In genomic region chrX:159772137-159772536, GRCm38 (mm10) we compare ENCODE assay signal across 18 mouse cellular contexts.
DNase-seq lines count a peak whose midpoint lies in the region; ATAC-seq and TF ChIP-seq lines count a peak whose summit lies in the region.
"Had no signal": no experiment of that assay in that cellular context is flagged by ENCODE, and none has a peak within 500 bp of the region (broad histone marks: within the 10 kb centered on the region; RNA-seq: fewer than 3 reads in every experiment).

No protein-coding gene starts in this region.

- peak; percentile 58; the same call in 1 of the 2 replicates for ATAC-seq in neutrophil, adult 5-6 weeks (ENCODE audit: extremely low read depth, insufficient number of reproducible peaks, low FRiP score, poor library complexity, severe bottlenecking)
- no peak for ATAC-seq in forebrain, embryonic 14.5 days
- ATAC-seq: forebrain, postnatal 0 days had no signal

- 62% methylated on average over 4 of the region's 4 CpGs for WGBS in forebrain, embryonic 14.5 days

- H3K9me3 ChIP-seq in forebrain, embryonic 14.5 days (replicated peaks; ENCODE audit: control insufficient read depth, low read length) = no peaks in the 10 kb centered on the region
- H3K9me3 ChIP-seq: embryonic facial prominence, embryonic 13.5 days; forebrain, embryonic 12.5 days; heart, embryonic 15.5 days had no signal

- H3K4me3 ChIP-seq in forebrain, embryonic 14.5 days (ENCODE audit: low read depth, low read length) = no peak overlapping the region
- H3K4me3 ChIP-seq: embryonic facial prominence, embryonic 13.5 days; forebrain, embryonic 12.5 days; gastrocnemius, adult 2 months; heart, embryonic 15.5 days had no signal

- no peak overlapping the region for H3K9ac ChIP-seq in forebrain, embryonic 14.5 days (ENCODE audit: low read length)
- H3K9ac ChIP-seq: embryonic facial prominence, embryonic 13.5 days; forebrain, embryonic 12.5 days; forebrain, postnatal 0 days; heart, embryonic 15.5 days; hindbrain, embryonic 14.5 days had no signal

- H3K36me3 ChIP-seq in forebrain, embryonic 14.5 days (ENCODE audit: control insufficient read depth, insufficient read depth, low read length) = no peaks in the 10 kb centered on the region
- H3K36me3 ChIP-seq: embryonic facial prominence, embryonic 13.5 days; forebrain, embryonic 12.5 days; heart, embryonic 15.5 days had no signal

- no peak overlapping the region for H3K4me2 ChIP-seq in forebrain, embryonic 14.5 days (ENCODE audit: low read length)
- H3K4me2 ChIP-seq: embryonic facial prominence, embryonic 13.5 days; forebrain, embryonic 12.5 days; heart, embryonic 15.5 days; hindbrain, embryonic 14.5 days had no signal

- TF ChIP-seq CTCF in brain, embryonic 14.5 days (IDR thresholded peaks at IDR 0.05; ENCODE audit: borderline replicate concordance, extremely low read depth, insufficient read depth, insufficient read length) = no peak

- H3K4me1 ChIP-seq in forebrain, embryonic 14.5 days (ENCODE audit: control insufficient read depth, insufficient read depth, low read length) = no peaks in the 10 kb centered on the region
- H3K4me1 ChIP-seq: embryonic facial prominence, embryonic 13.5 days; heart, embryonic 15.5 days had no signal

- TF ChIP-seq POLR2A in brain, embryonic 14.5 days (IDR thresholded peaks at IDR 0.05; ENCODE audit: borderline replicate concordance, extremely low read depth, insufficient read depth, insufficient read length, poor library complexity, severe bottlenecking) = no peak

- H3K27me3 ChIP-seq in forebrain, embryonic 14.5 days (replicated peaks; ENCODE audit: control insufficient read depth, insufficient read depth, low read length) = no peaks in the 10 kb centered on the region
- H3K27me3 ChIP-seq: heart, embryonic 15.5 days had no signal

- DNase-seq in spleen, postnatal 36 days (ENCODE audit: low spot score in 2 of 2) = peak; percentile 21 to 28
- no peak for DNase-seq in spleen, adult 18-20 months
- peak; percentile 10 for DNase-seq in brain, embryonic 14.5 days (ENCODE audit: low read depth)
- no peak for DNase-seq in forebrain, embryonic 14.5 days (ENCODE audit: low spot score)
- no peak for DNase-seq in ovary, postnatal 36 days (ENCODE audit: low spot score)
- DNase-seq: adrenal gland, postnatal 14 days; cerebellum, adult 18-20 months; cerebellum, adult 9-11 months; cerebellum, postnatal 36 days; forebrain, postnatal 0 days; gastrocnemius, adult 2 months; gastrocnemius, postnatal 25 days; heart, postnatal 14 days had no signal

- no peak overlapping the region for H3K27ac ChIP-seq in forebrain, embryonic 14.5 days (ENCODE audit: low read depth, low read length)
- H3K27ac ChIP-seq: embryonic facial prominence, embryonic 13.5 days; forebrain, embryonic 12.5 days; gastrocnemius, adult 2 months; heart, embryonic 15.5 days; hindbrain, embryonic 14.5 days had no signal

Comparison
In these comparisons a context has a peak if more than half of its experiments do, and no peak if none do; other contexts are left out.
1. DNase-seq: peak in spleen, postnatal 36 days (2 of 2) and brain, embryonic 14.5 days (single experiment); none in spleen, adult 18-20 months (0 of 2), forebrain, embryonic 14.5 days (single experiment) and ovary, postnatal 36 days (single experiment).